Mouse (Mus musculus): ENCODE data around the gene Glt28d2. TPM values are rescaled to one million over a fixed set of nuclear protein-coding genes. Genes with fewer than 3 reads are reported as not detected.

The Glt28d2 gene
- total and polyA plus RNA-seq, 3 experiments: 0.04 to 0.08 TPM; not detected in 1

GRCm38 (mm10) chr3:85829047-85829446, 58.3 kb downstream of the Glt28d2 start:
- in situ Hi-C loops (cut with MboI; ENCODE audit: low pct_ligation_motif_present, low pct_unique_long_range_greater_than_20kb, low sequenced_read_pairs): no loop called here
- TF ChIP-seq MAFK (IDR thresholded peaks at IDR 0.05; ENCODE audit: insufficient replicate concordance, low read length): no peak
- TF ChIP-seq ELF1 (IDR thresholded peaks at IDR 0.05; ENCODE audit: low read depth, low read length): no peak
- no peak for TF ChIP-seq JUND (conservative IDR thresholded peaks at IDR 0.05; ENCODE audit: low read depth, low read length)
- no peak for TF ChIP-seq ZNF384 (IDR thresholded peaks at IDR 0.05; ENCODE audit: low read depth, low read length)
- TF ChIP-seq USF1 (IDR thresholded peaks at IDR 0.05; ENCODE audit: low read depth, low read length): no peak
- no peak for TF ChIP-seq NELFE (IDR thresholded peaks at IDR 0.05; ENCODE audit: low read depth, low read length)
- TF ChIP-seq MEF2A (IDR thresholded peaks at IDR 0.05; ENCODE audit: borderline replicate concordance, low read depth, low read length): no peak
- no peak for TF ChIP-seq EP300 (IDR thresholded peaks at IDR 0.05; ENCODE audit: low read length)
- TF ChIP-seq IRF4 (IDR thresholded peaks at IDR 0.05; ENCODE audit: low read depth, low read length): no peak
- no peak for TF ChIP-seq TBP (conservative IDR thresholded peaks at IDR 0.05; ENCODE audit: low read depth, low read length)
- DNase-seq (ENCODE audit: extremely low read depth): no peak
- no peaks in the 10 kb centered on the region for H3K79me2 ChIP-seq (replicated peaks; ENCODE audit: control insufficient read depth, extremely low read depth, insufficient read depth, poor library complexity, severe bottlenecking)
- H3K4me2 ChIP-seq (ENCODE audit: insufficient read depth, low read depth, poor library complexity, severe bottlenecking): no peak overlapping the region
- no peak overlapping the region for H3K27ac ChIP-seq (ENCODE audit: insufficient read depth, low read depth)
- H3K9ac ChIP-seq (ENCODE audit: insufficient read depth, low read depth): no peak overlapping the region
- H3K4me1 ChIP-seq (ENCODE audit: control insufficient read depth in 1 of 2, insufficient read depth in 2 of 2): no peaks in the 10 kb centered on the region
- H3K36me3 ChIP-seq (replicated peaks in 1 of 2; ENCODE audit: control insufficient read depth in 1 of 2, insufficient read depth in 1 of 2, low read length in 1 of 2): no peaks in the 10 kb centered on the region
- no peaks in the 10 kb centered on the region for H3K9me3 ChIP-seq (replicated peaks; ENCODE audit: low read length)
- dilution Hi-C loops (cut with MboI; ENCODE audit: extremely low pct_ligation_motif_present, extremely low pct_unique_long_range_greater_than_20kb, low sequenced_read_pairs): no loop called here
- no peaks in the 10 kb centered on the region for H3K27me3 ChIP-seq (replicated peaks)
- no peak overlapping the region for H3K4me3 ChIP-seq (replicated peaks in 1 of 3; ENCODE audit: low read depth in 2 of 3, low read length in 2 of 3, poor library complexity in 1 of 3)

- Histone ChIP-seq H3K27ac (ENCODE audit: insufficient read depth, low read depth) (no peak overlapping the region), H3K79me2 (replicated peaks; ENCODE audit: control insufficient read depth, extremely low read depth, insufficient read depth, poor library complexity, severe bottlenecking) (no peaks in the 10 kb centered on the region), H3K4me1 (ENCODE audit: control insufficient read depth in 1 of 2, insufficient read depth in 2 of 2) (no peaks in the 10 kb centered on the region), H3K27me3 (replicated peaks) (no peaks in the 10 kb centered on the region), H3K9ac (ENCODE audit: insufficient read depth, low read depth) (no peak overlapping the region), H3K4me2 (ENCODE audit: insufficient read depth, low read depth, poor library complexity, severe bottlenecking) (no peak overlapping the region), H3K9me3 (replicated peaks; ENCODE audit: low read length) (no peaks in the 10 kb centered on the region), H3K36me3 (replicated peaks in 1 of 2; ENCODE audit: control insufficient read depth in 1 of 2, insufficient read depth in 1 of 2, low read length in 1 of 2) (no peaks in the 10 kb centered on the region), H3K4me3 (replicated peaks in 1 of 3; ENCODE audit: low read depth in 2 of 3, low read length in 2 of 3, poor library complexity in 1 of 3) (no peak overlapping the region)
- no peak for TF ChIP-seq ETS1 (conservative IDR thresholded peaks at IDR 0.05; ENCODE audit: low read depth, low read length)
- no peak for TF ChIP-seq MAFK (IDR thresholded peaks at IDR 0.05; ENCODE audit: insufficient replicate concordance, low read length)
- TF ChIP-seq CHD1 (IDR thresholded peaks at IDR 0.05; ENCODE audit: low read depth, low read length): no peak
- no peak for TF ChIP-seq RAD21 (IDR thresholded peaks at IDR 0.05; ENCODE audit: low read depth, low read length)
- TF ChIP-seq CTCF (conservative IDR thresholded peaks at IDR 0.05 in 1 of 2, IDR thresholded peaks at IDR 0.05 in 1 of 2; ENCODE audit: low read depth in 2 of 2, low read length in 2 of 2): no peak
- TF ChIP-seq ELF1 (IDR thresholded peaks at IDR 0.05; ENCODE audit: low read depth, low read length): no peak
- TF ChIP-seq CHD2 (IDR thresholded peaks at IDR 0.05; ENCODE audit: low read length): no peak
- no peak for TF ChIP-seq USF2 (conservative IDR thresholded peaks at IDR 0.05; ENCODE audit: low read depth, low read length)
- dilution Hi-C loops (cut with MboI; ENCODE audit: extremely low pct_ligation_motif_present, extremely low pct_unique_long_range_greater_than_20kb, low sequenced_read_pairs) (no loop called here), in situ Hi-C loops (cut with MboI; ENCODE audit: low pct_ligation_motif_present, low pct_unique_long_range_greater_than_20kb, low sequenced_read_pairs) (no loop called here)
- no peak for DNase-seq (ENCODE audit: extremely low read depth)
Observed at GRCm38 (mm10) chr3:85827815-85828214, 59.5 kb downstream of the Glt28d2 start.
